Mouse (Mus musculus): ENCODE measurements around the gene Tspan15.

GRCm38 (mm10) chr10:62218044-62218788 is 12.8 kb downstream of the Tspan15 start:
- TF ChIP-seq CTCF (IDR thresholded peaks at IDR 0.05; ENCODE audit: insufficient read depth, low read length) (no peak), POLR2A (IDR thresholded peaks at IDR 0.05; ENCODE audit: borderline replicate concordance, extremely low read depth, low read depth, low read length) (no peak)

Data from lung, adult 2 months (tissue).